Mouse (Mus musculus): ENCODE measurements around the gene Frmd4a.
A peak's percentile ranks its signal among the peaks of the same experiment; 100 is the strongest.
"Not testable (repeated sequence)": the region's sequence is repeated elsewhere in the genome, so short reads cannot be mapped to it uniquely, and the experiment has no call there.

The Frmd4a gene

DNA sequence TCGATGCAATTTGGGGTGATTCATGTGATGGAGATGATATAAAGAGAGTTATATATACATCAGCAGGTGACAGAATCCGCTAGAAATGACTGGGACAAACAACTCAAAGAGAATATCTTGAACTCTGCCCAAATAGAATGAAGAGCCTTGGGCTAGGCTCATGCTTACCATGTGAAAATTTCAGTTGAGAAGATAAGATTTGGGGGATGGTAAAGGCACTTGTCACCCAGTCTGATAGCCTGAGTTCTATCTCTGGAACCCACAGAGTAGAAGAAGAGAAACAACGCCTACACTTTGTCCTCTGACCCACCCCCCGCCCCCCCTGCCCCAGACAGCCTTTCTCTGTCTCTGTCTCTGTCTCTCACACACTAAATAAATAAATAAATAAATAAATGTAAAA is 535.0 kb downstream of the Frmd4a start:
- no peak for DNase-seq (ENCODE audit: extremely low spot score)

DNA sequence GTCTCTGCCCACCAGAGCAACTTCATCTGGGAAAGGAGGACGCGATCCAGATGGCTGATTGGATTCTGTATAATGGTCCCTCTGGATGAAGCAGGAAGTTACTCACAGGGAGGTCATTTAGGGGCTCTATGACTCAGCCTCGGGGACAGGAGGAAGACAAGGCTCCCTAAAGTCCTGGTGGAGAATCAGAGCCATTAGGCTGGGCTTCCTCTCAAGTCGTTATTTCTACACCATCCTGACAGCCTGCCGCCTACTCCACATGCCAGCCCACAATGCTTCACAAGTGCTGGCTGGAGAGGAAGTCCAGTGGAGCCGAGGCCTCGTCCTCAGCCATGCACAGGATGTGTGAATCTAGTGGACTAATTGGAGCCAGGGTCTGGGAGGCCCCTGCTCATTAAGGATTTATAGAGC is 537.7 kb downstream of the Frmd4a start:
- no peak for DNase-seq (ENCODE audit: extremely low spot score)

DNA sequence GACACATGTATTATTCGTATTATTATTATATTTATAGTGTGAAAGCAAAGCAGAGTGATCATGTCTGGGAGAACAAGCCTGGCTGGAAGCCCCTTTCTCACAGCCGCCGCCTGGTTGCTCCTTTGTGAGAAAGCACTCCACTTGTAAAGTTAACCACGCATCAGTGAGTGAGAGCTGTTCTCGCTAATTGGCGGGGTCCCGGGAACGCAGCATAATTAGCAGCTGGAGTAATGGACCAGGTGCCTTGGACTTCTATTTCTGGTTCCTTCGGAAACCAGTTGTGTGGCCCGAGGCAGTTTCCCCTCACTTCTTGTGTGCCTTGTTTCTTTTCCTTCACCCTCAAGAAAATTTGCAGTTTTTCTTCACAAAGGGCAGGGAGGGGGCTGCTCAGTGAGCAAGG is 538.7 kb downstream of the Frmd4a start:
- no peak for DNase-seq (ENCODE audit: extremely low spot score)

DNA sequence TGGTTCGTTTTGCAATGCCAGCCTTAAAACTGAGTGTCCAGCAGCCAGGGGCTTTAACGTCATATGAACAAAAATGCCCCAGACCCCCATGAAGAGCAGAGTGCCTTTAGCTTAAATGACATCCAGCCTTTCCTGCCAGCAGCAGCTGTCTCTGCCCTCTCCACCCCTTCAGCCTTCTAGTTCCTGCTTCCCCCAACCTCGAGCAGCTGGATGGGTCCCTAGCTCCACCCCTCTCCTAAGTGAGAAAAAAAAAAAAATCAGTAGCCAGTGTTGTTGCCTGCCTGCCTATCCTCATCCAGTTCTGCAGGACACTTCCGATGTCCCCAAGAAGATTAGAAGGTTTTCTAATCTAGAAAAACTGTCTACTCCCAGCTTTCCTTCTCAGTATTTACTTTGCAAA is 539.5 kb downstream of the Frmd4a start:
- DNase-seq (ENCODE audit: extremely low spot score) = no peak

GRCm38 (mm10) chr2:4557466-4557865 is 539.9 kb downstream of the Frmd4a start:
- no peak for DNase-seq (ENCODE audit: extremely low spot score)

- DNase-seq (ENCODE audit: extremely low spot score) = no peak
These were observed 541.2 kb downstream of the Frmd4a start for GRCm38 (mm10) chr2:4558651-4559203.

DNA sequence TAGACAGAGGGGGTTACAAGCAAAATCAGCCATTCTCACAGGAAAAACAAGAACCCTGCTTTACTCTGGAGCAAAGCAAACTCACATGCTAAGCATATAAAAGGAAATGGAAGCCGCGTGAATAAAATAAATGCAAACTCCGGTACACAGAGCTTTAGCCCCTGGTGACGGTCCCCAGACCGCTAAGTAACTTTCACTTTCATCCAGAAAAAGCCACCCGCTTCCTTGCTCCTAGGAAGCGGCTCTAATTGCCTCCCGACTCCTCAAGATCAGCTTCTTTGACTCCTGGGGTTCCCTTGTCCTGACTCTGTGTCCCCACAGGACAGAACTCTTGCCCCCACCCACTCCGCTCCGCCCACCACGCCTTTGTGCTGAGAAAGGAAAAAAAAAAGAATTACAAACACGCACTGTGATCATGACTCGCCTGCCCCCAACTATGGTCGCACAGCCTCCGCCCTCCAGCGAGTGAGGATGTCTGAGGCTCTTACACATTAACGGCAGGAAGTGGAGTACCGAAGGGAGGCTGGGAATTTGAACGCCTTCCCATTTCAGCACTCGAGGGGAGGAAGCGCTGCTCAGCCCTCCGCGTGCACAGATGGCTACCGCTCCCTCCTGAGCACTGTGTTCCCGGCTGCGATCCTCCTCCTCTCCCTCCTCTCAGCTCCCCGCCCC is 541.8 kb downstream of the Frmd4a start:
- DNase-seq (ENCODE audit: extremely low spot score) = peak; percentile 81

DNA sequence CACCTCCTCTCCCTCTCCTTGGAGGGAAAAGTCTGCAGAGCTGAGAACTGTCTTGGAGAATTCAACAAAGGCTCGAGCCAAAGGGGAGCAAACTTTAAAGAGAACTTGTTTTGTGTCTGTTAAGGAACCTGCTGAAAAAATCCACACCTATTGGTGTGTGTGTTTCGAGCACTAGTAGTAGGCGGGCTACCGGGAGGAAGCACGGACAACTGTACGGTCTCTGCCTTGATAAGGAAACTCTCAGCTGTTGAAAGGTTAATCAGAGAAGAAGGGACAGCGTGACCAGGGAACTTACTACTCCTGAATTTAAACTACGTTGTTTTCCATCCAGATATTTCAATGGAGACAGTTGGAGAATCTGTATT is 542.3 kb downstream of the Frmd4a start:
- no peak for DNase-seq (ENCODE audit: extremely low spot score)

GRCm38 (mm10) chr2:4560516-4560915 is 543.0 kb downstream of the Frmd4a start:
- DNase-seq (ENCODE audit: extremely low spot score) = not testable (repeated sequence)

GRCm38 (mm10) chr2:4561196-4561595 is 543.7 kb downstream of the Frmd4a start:
- no peak for DNase-seq (ENCODE audit: extremely low spot score)

GRCm38 (mm10) chr2:4562373-4562772 is 544.9 kb downstream of the Frmd4a start:
- no peak for DNase-seq (ENCODE audit: extremely low spot score)

DNA sequence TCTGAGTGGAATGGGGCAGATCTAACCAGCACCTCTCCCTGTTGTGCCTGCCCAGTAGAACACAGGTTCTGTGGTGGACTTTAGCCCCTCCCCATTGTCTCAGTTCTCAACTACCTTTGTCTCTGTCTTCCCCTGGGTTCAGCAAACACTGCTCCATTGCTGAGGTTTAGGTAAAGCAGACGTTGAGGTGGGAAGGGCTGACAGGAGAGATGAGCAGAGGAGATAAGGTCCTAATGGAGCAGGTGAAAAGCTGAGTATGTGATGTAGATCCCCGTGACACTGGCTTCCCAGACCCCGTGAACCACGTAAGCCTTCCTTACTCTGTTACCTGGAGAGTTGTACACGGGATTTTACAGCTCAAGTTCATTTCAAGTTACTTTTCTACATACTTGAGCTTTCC is 545.3 kb downstream of the Frmd4a start:
- DNase-seq (ENCODE audit: extremely low spot score) = no peak

DNA sequence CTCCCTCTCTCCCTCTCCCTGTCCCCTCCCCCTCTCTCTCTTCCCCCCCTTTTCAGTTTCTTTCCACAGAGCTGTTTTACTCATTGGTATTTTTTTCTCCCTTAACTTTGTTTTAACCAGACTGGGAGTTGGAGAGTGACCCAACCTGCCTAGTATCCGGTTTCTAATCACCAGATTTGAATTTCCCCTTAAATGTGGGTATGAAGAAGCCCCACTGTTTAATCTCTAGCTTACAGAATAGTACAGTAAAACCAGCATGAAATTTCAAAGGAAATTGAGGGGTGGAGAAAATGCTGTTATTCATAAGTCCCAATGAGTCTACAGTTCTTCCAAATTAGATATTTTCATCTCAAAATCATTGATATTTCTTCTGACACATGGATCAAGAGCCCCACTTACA is 545.8 kb downstream of the Frmd4a start:
- no peak for DNase-seq (ENCODE audit: extremely low spot score)

- DNase-seq (ENCODE audit: extremely low spot score) = no peak
These were observed 548.9 kb downstream of the Frmd4a start for GRCm38 (mm10) chr2:4566260-4566955.

- no peak for DNase-seq (ENCODE audit: extremely low spot score)
These were observed 549.6 kb downstream of the Frmd4a start for GRCm38 (mm10) chr2:4566956-4567680.

- no peak for DNase-seq (ENCODE audit: extremely low spot score)
These were observed 551.5 kb downstream of the Frmd4a start for GRCm38 (mm10) chr2:4568967-4569366.

DNA sequence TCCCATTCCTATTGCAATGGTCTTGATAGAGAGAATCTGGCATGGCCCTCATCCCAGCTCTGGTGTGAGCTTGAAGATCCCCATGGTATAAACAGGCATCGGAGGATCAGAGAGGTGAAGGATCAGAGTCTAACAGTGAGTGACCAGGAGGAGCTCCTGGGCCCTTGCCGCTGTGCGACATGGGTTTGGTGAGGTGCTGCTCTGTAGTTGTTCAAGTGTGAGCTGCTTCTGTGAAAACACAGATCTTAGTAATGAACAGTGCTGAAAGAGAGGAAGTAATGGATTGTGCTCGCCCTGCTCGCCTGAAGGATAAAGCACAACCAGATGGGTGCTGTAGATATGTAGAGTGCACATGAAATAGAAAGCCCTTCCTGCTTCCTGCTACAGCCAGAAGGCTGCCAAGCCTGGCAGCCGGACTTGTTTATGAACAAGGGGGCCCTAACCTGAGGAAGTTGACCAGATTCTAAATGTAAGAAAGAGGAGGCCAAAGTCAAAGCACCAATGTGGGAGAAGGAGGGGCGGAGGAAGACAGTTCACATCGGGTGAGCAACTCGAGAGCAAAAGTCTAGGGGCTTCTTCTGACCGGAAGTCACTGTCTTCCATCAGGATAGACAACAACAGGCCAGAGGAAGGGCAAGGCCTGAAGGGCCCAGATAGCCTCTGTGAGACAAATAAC is 552.8 kb downstream of the Frmd4a start:
- DNase-seq (ENCODE audit: extremely low spot score) = no peak

DNA sequence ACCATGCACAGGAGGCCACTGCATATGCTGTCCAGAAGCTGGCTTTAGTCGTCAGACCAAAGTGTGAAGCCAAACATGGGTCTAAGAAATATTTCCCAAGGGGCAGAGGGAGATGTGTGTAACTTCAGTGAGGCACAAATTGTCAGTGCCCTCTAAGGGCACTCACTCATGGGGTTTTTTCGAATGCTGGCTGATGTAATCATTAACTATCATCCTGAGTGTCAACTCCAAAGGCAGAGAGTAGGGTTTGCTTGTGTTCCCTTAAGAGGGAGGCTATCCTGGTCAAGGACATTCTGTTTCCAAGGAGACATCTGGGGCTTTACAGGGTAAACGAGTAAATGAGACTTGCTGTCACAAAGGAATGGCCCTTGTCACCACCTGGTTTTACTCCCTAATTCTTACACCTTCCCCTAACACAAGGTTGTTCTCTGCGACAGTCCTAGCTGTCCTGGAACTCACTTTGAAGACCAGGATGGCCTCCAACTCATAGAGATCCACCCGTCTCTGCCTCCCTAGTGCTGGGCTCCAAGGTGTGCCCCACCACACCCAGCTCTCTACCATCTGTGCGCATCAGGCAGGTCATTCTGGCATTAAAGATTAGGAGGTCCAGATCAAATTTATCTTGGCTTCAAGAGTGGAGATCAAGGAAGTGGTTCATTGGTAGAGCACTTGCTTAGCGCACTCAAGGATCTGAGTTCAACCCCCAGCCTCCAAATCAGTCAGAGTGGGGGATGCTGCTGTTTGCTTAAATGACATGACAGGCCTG is 555.2 kb downstream of the Frmd4a start:
- no peak for DNase-seq (ENCODE audit: extremely low spot score)

DNA sequence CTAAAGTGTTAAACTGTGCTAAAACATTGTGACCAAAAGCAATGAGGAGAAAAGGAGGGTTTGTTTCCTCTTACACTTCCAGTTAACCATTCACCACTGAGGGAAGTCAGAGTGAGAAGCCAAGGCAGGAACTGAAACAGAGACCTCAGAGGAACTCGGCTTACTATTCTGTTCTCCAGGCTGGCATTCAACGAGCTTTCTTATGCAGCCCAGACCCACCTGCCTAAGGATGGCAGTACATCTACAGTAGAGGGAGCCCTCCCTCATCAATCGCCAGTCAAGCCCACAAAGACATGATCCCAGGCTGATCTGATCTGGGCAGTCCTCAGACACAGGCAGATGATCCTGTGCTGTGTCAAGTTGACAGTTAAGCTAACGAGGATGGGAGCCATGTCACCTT is 555.9 kb downstream of the Frmd4a start:
- DNase-seq (ENCODE audit: extremely low spot score) = no peak

DNA sequence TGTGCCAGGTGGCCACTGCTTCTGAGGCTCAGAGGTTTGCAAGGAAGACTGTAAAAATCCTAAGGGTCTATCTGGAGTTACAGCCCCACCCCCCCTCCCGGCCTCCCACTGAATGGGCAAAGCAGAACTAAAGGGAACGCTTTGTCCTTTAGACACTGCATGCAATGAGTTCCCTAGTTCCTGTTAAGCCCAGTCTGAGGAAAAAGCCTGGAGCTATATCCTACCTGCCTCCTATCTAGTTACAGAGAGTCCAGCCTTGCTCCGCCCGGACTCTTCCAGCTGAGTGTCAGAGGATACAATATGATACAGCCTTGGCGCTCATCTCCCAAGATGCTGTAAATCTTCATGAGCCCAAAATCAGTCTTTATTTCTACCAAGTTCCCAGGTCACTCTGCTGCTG is 556.7 kb downstream of the Frmd4a start:
- no peak for DNase-seq (ENCODE audit: extremely low spot score)

- no peak for DNase-seq (ENCODE audit: extremely low spot score)
These were observed 557.6 kb downstream of the Frmd4a start for GRCm38 (mm10) chr2:4575163-4575562.

Measured in embryo, embryonic 9.5 days (tissue).